ENCODE assay signal across 27 mouse cellular contexts in the genomic region with DNA sequence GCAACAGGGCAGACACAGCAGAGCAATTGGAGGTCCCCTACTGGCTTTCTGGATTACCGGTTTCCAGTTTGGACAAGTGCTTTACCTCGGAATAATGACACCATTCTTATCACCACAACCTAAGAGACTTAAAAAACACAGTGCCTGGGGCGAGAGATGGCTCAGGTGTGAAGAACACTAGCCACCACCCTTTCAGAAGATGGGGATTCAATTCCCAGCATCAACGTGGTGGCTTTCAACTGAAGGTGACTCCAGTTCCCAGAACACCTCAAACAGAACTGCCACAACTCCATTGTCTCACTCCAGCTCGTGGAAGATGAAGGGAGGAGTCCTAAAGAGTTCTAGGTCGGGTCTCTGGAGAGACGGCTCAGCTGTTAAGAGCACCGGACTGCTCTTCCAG. TPM values are rescaled to one million over a fixed set of nuclear protein-coding genes. Genes with fewer than 3 reads are reported as not detected.
DNase-seq lines count a peak whose midpoint lies in the region; ATAC-seq and TF ChIP-seq lines count a peak whose summit lies in the region.
"Had no signal": no experiment of that assay in that cellular context is flagged by ENCODE, and none has a peak within 500 bp of the region (broad histone marks: within the 10 kb centered on the region; RNA-seq: fewer than 3 reads in every experiment).

No protein-coding gene starts in this region.

- no peak overlapping the region for H3K4me2 ChIP-seq in liver, embryonic 12.5 days
- no peak overlapping the region for H3K4me2 ChIP-seq in liver, postnatal 0 days (ENCODE audit: low read depth, low read length)

- H3K9ac ChIP-seq in liver, embryonic 12.5 days, result 0 out of 2 replicates have a peak overlapping the region, but pooled peaks have one; percentile 30
- H3K9ac ChIP-seq in liver, postnatal 0 days (replicated peaks), result no peak overlapping the region
- H3K9ac ChIP-seq: embryonic facial prominence, embryonic 15.5 days; forebrain, embryonic 12.5 days had no signal

- 78% methylated on average over 8 of the region's 8 CpGs for WGBS in liver, embryonic 12.5 days (ENCODE audit: insufficient replicate concordance)
- 85% methylated on average over 8 of the region's 8 CpGs for WGBS in liver, postnatal 0 days (ENCODE audit: insufficient replicate concordance)
- WGBS in limb, embryonic 10.5 days, result 93% methylated on average over 8 of the region's 8 CpGs

- no peaks in the 10 kb centered on the region for H3K27me3 ChIP-seq in liver, embryonic 12.5 days (replicated peaks)
- H3K27me3 ChIP-seq in liver, postnatal 0 days (ENCODE audit: insufficient read depth, low read length), result no peaks in the 10 kb centered on the region
- H3K27me3 ChIP-seq in limb, embryonic 10.5 days (ENCODE audit: low read depth, poor library complexity, severe bottlenecking), result no peaks in the 10 kb centered on the region
- H3K27me3 ChIP-seq: CH12.LX; embryonic facial prominence, embryonic 13.5 days; embryonic facial prominence, embryonic 15.5 days had no signal

- no peak overlapping the region for H3K4me3 ChIP-seq in liver, embryonic 12.5 days
- no peak overlapping the region for H3K4me3 ChIP-seq in liver, postnatal 0 days (ENCODE audit: low read depth, low read length)
- no peak overlapping the region for H3K4me3 ChIP-seq in limb, embryonic 10.5 days
- H3K4me3 ChIP-seq: embryonic facial prominence, embryonic 13.5 days; forebrain, embryonic 12.5 days had no signal

- H3K36me3 ChIP-seq in liver, embryonic 12.5 days, result no peaks in the 10 kb centered on the region
- no peaks in the 10 kb centered on the region for H3K36me3 ChIP-seq in liver, postnatal 0 days (replicated peaks; ENCODE audit: insufficient read depth, low read length)
- H3K36me3 ChIP-seq in limb, embryonic 10.5 days, result no peaks in the 10 kb centered on the region
- H3K36me3 ChIP-seq: embryonic facial prominence, embryonic 13.5 days; embryonic facial prominence, embryonic 15.5 days; forebrain, embryonic 10.5 days; forebrain, embryonic 12.5 days; G1E had no signal

- peaks cover 77% of the 10 kb centered on the region for H3K4me1 ChIP-seq in liver, embryonic 12.5 days
- H3K4me1 ChIP-seq in liver, postnatal 0 days (ENCODE audit: insufficient read depth), result peaks cover 30% of the 10 kb centered on the region
- peaks cover 29% of the 10 kb centered on the region for H3K4me1 ChIP-seq in limb, embryonic 10.5 days

- no peak for TF ChIP-seq CTCF in liver, postnatal 0 days (IDR thresholded peaks at IDR 0.05; ENCODE audit: low read depth)

- no peaks in the 10 kb centered on the region for H3K9me3 ChIP-seq in liver, embryonic 12.5 days (replicated peaks)
- H3K9me3 ChIP-seq in liver, postnatal 0 days (ENCODE audit: low read length), result no peaks in the 10 kb centered on the region
- no peaks in the 10 kb centered on the region for H3K9me3 ChIP-seq in limb, embryonic 10.5 days (replicated peaks)
- H3K9me3 ChIP-seq: embryonic facial prominence, embryonic 13.5 days; embryonic facial prominence, embryonic 15.5 days; forebrain, embryonic 10.5 days; forebrain, embryonic 12.5 days; G1E had no signal

- peak; percentile 28 for DNase-seq in cerebellum, adult 9-11 months
- no peak for DNase-seq in cerebellum, adult 9-10 months
- no peak for DNase-seq in liver, postnatal 0 days
- peak; percentile 73 for DNase-seq in ZHBTc4 (ENCODE audit: low read depth, low spot score)
- no peak for DNase-seq in limb, embryonic 10.5 days (ENCODE audit: low spot score)
- DNase-seq in cerebellum, postnatal 25 days, result no peak
- DNase-seq: adrenal gland, adult 2 months; adrenal gland, postnatal 10 days; adrenal gland, postnatal 25 days; B cell, adult 2 months; cerebellum, adult 11 months; cerebellum, adult 18-20 months; cerebellum, adult 8-10 months; cerebellum, postnatal 14 days had no signal

- TF ChIP-seq EP300 in liver, postnatal 0 days (IDR thresholded peaks at IDR 0.05; ENCODE audit: low read depth), result no peak

- H3K27ac ChIP-seq in liver, embryonic 12.5 days, result no peak overlapping the region
- H3K27ac ChIP-seq in liver, postnatal 0 days (ENCODE audit: low read depth), result no peak overlapping the region
- H3K27ac ChIP-seq in limb, embryonic 10.5 days, result peak overlapping the region; percentile 48; the same call in 1 of the 2 replicates
- H3K27ac ChIP-seq: embryonic facial prominence, embryonic 13.5 days; forebrain, embryonic 12.5 days had no signal

- no peak for ATAC-seq in liver, embryonic 12.5 days
- ATAC-seq in liver, postnatal 0 days, result no peak
- ATAC-seq in monocyte, adult 5-6 weeks (replicated peaks; ENCODE audit: insufficient number of reproducible peaks, low FRiP score, low TSS enrichment, poor library complexity, severe bottlenecking), result no peak
- ATAC-seq: activated CD4-positive, CD25-positive, alpha-beta regulatory T cell, adult 4 months; CD4-positive, CD25-positive, alpha-beta regulatory T cell, adult 4 months; forebrain, embryonic 14.5 days; forebrain, embryonic 16.5 days had no signal

RNA-seq across cellular contexts. Expression of gene Ctdsp1, which starts 5.8 kb away (rescaled TPM):
- 42.0 and 42.4 TPM in 2 replicates for polyA plus RNA-seq in liver, embryonic 12.5 days (2016; fragmentation: Nextera tagmentation; extraction: Ambion mirVana)
- polyA plus RNA-seq in liver, postnatal 0 days (2015; fragmentation: Nextera tagmentation; extraction: Ambion mirVana), result 40.0 and 40.4 TPM in 2 replicates
- 50.5 and 61.4 TPM in 2 replicates for polyA plus RNA-seq in limb, embryonic 10.5 days (2016; fragmentation: Nextera tagmentation; extraction: Ambion mirVana)
- total RNA-seq in monocyte, adult 5-6 weeks (2017), result 31.8 to 64.2 TPM (median 34.4 TPM) in 3 replicates

RNA-seq across cellular contexts. Expression of gene Slc11a1, which starts 10.5 kb away (rescaled TPM):
- polyA plus RNA-seq in liver, embryonic 12.5 days (2016; fragmentation: Nextera tagmentation; extraction: Ambion mirVana), result 8.6 and 9.0 TPM in 2 replicates
- 12.8 and 15.1 TPM in 2 replicates for polyA plus RNA-seq in liver, postnatal 0 days (2015; fragmentation: Nextera tagmentation; extraction: Ambion mirVana)
- 0.69 and 1.2 TPM in 2 replicates for polyA plus RNA-seq in limb, embryonic 10.5 days (2016; fragmentation: Nextera tagmentation; extraction: Ambion mirVana)
- total RNA-seq in monocyte, adult 5-6 weeks (2017), result 180 to 306 TPM (median 249 TPM) in 3 replicates
- polyA plus RNA-seq: G1E had no signal

RNA-seq across cellular contexts. Expression of gene Catip, which starts 23.6 kb away (rescaled TPM):
- polyA plus RNA-seq in liver, embryonic 12.5 days (2016; fragmentation: Nextera tagmentation; extraction: Ambion mirVana), result 0.11 and 0.14 TPM in 2 replicates
- 0.11 TPM in 1 of 2 replicates, not detected in the other for polyA plus RNA-seq in liver, postnatal 0 days (2015; fragmentation: Nextera tagmentation; extraction: Ambion mirVana)
- 0.29 and 0.38 TPM in 2 replicates for polyA plus RNA-seq in limb, embryonic 10.5 days (2016; fragmentation: Nextera tagmentation; extraction: Ambion mirVana)
- total RNA-seq in monocyte, adult 5-6 weeks (2017), result 0.29 to 3.3 TPM (median 0.96 TPM) in 3 replicates
- polyA plus RNA-seq: activated CD4-positive, CD25-positive, alpha-beta regulatory T cell, adult 4 months; erythroblast, embryonic 14.5 days; G1E had no signal

RNA-seq across cellular contexts. Expression of gene Vil1, which starts 23.6 kb away (rescaled TPM):
- 0.81 and 0.93 TPM in 2 replicates for polyA plus RNA-seq in liver, embryonic 12.5 days (2016; fragmentation: Nextera tagmentation; extraction: Ambion mirVana)
- 0.13 and 0.19 TPM in 2 replicates for polyA plus RNA-seq in liver, postnatal 0 days (2015; fragmentation: Nextera tagmentation; extraction: Ambion mirVana)
- polyA plus RNA-seq in limb, embryonic 10.5 days (2016; fragmentation: Nextera tagmentation; extraction: Ambion mirVana), result 0.23 and 0.31 TPM in 2 replicates
- 0.87 to 1.9 TPM in 2 of 3 replicates, not detected in the other for total RNA-seq in monocyte, adult 5-6 weeks (2017)
- polyA plus RNA-seq: erythroblast, embryonic 14.5 days had no signal

Comparison
In these comparisons a context has a peak if more than half of its experiments do, and no peak if none do; other contexts are left out.
1. DNase-seq: peak in cerebellum, adult 9-11 months (single experiment) and ZHBTc4 (single experiment); none in cerebellum, adult 9-10 months (single experiment), liver, postnatal 0 days (single experiment), limb, embryonic 10.5 days (single experiment) and cerebellum, postnatal 25 days (0 of 2).